Mouse (Mus musculus) limb, embryonic 14.5 days (tissue): ENCODE results near the gene Opn3. TPM values are rescaled to one million over a fixed set of nuclear protein-coding genes. Genes with fewer than 3 reads are reported as not detected.

Experiments used
- ATAC-seq: fragments of 200-750 bp; cut with Nextera tagmentation; 2 replicates; pipeline ENCODE4 v1.8.0; 2017; ENCODE audit warnings: low read depth, moderate number of reproducible peaks, moderate TSS enrichment; ENCODE audit not compliant: low FRiP score
- DNase-seq: peaks from one replicate; pipeline ENCODE4 v3.0.0-alpha.2; 2015; ENCODE audit warnings: low spot score
- H3K27ac ChIP-seq: fragments of 300-500 bp; sonication (generic); replicated peaks from 2 replicates; pipeline ENCODE4 v1.5.1; 2014; ENCODE audit warnings: low read depth, mild to moderate bottlenecking, low read length, moderate library complexity, mixed read lengths
- H3K27me3 ChIP-seq: fragments of 300-500 bp; sonication (generic); 2 replicates; pipeline ENCODE4 v1.6.1; 2014; ENCODE audit warnings: low read length, mixed read lengths; ENCODE audit not compliant: control insufficient read depth, insufficient read depth
- H3K36me3 ChIP-seq: fragments of 300-500 bp; sonication (generic); 2 replicates; pipeline ENCODE4 v1.6.1; 2014; ENCODE audit warnings: mild to moderate bottlenecking, low read length, moderate library complexity, mixed read lengths; ENCODE audit not compliant: control insufficient read depth, insufficient read depth
- H3K4me1 ChIP-seq: fragments of 300-500 bp; sonication (generic); 2 replicates; pipeline ENCODE4 v1.6.1; 2014; ENCODE audit warnings: antibody characterized with exemption, low read length, mixed read lengths; ENCODE audit not compliant: control insufficient read depth, insufficient read depth
- H3K4me2 ChIP-seq: fragments of 300-500 bp; sonication (generic); replicated peaks from 2 replicates; pipeline ENCODE4 v1.6.1; 2014; ENCODE audit warnings: low read depth, mild to moderate bottlenecking, low read length, moderate library complexity; ENCODE audit not compliant: severe bottlenecking
- H3K4me3 ChIP-seq: fragments of 300-500 bp; sonication (generic); replicated peaks from 2 replicates; pipeline ENCODE4 v1.5.1; 2014; ENCODE audit warnings: low read length
- H3K9ac ChIP-seq: fragments of 300-500 bp; sonication (generic); 2 replicates; pipeline ENCODE4 v1.6.1; 2014; ENCODE audit warnings: mild to moderate bottlenecking, low read depth, low read length, moderate library complexity; ENCODE audit not compliant: severe bottlenecking
- H3K9me3 ChIP-seq: fragments of 300-500 bp; sonication (generic); 2 replicates; pipeline ENCODE4 v1.6.1; 2016; ENCODE audit warnings: low read length; ENCODE audit not compliant: control insufficient read depth
- POLR2A ChIP-seq: fragments of 200-500 bp; IDR thresholded peaks from 2 replicates; pipeline ENCODE4 v1.8.0; 2012; ENCODE audit warnings: inconsistent platforms, mild to moderate bottlenecking, moderate library complexity, borderline replicate concordance; ENCODE audit not compliant: insufficient read depth, insufficient read length; ENCODE audit errors: extremely low read depth
- WGBS: fragments of 180-500 bp; shearing (Covaris S2); extraction: QIAGEN DNeasy Blood & Tissue Kit; methylation state at CpG from one replicate; pipeline ENCODE4 v1.1.7; 2014; 5-methylcytosine and 5-hydroxymethylcytosine counted together
- polyA plus RNA-seq, 2 experiments: library from polyadenylated mRNA; depleted of rRNA in 1 of 2; stranded (reverse) in 1 of 2; unstranded in 1 of 2; fragments of >200 nt; fragmentation: Nextera tagmentation in 1 of 2; extraction: Ambion mirVana in 1 of 2; gene quantifications; 2 replicates each; pipeline versions ENCODE4 v1.2.1 to v1.2.3; 2012 to 2014

Opn3 gene
- polyA plus RNA-seq, 2 experiments = 2.6 to 6.5 TPM

GRCm38 (mm10) chr1:175668666-175669405 lies 23.7 kb downstream of the Opn3 start:
- no peaks in the 10 kb centered on the region for H3K4me1 ChIP-seq
- no peaks in the 10 kb centered on the region for H3K36me3 ChIP-seq
- ATAC-seq (no peak), DNase-seq (peak; percentile 47)
- no peaks in the 10 kb centered on the region for H3K9me3 ChIP-seq
- no peak for TF ChIP-seq POLR2A
- H3K27ac ChIP-seq = no peak overlapping the region
- no peak overlapping the region for H3K9ac ChIP-seq
- WGBS = 74% methylated on average over 5 of the region's 5 CpGs
- H3K4me2 ChIP-seq = no peak overlapping the region
- H3K4me3 ChIP-seq = no peak overlapping the region
- H3K27me3 ChIP-seq = no peaks in the 10 kb centered on the region

- DNase-seq = no peak
- no peaks in the 10 kb centered on the region for H3K9me3 ChIP-seq
- no peaks in the 10 kb centered on the region for H3K27me3 ChIP-seq
- TF ChIP-seq POLR2A = no peak
- no peaks in the 10 kb centered on the region for H3K36me3 ChIP-seq
- no peak overlapping the region for H3K4me2 ChIP-seq
- H3K27ac ChIP-seq = no peak overlapping the region
- no peak overlapping the region for H3K9ac ChIP-seq
- 94% methylated on average over 4 of the region's 4 CpGs for WGBS
- no peak for ATAC-seq
- H3K4me1 ChIP-seq = no peaks in the 10 kb centered on the region
- H3K4me3 ChIP-seq = no peak overlapping the region
Observed at GRCm38 (mm10) chr1:175659900-175660299, 32.7 kb downstream of the Opn3 start.

GRCm38 (mm10) chr1:175648615-175649014 lies 44.0 kb downstream of the Opn3 start:
- Histone ChIP-seq H3K27ac (no peak overlapping the region), H3K27me3 (no peaks in the 10 kb centered on the region), H3K4me3 (no peak overlapping the region), H3K4me1 (no peaks in the 10 kb centered on the region), H3K9ac (no peak overlapping the region), H3K4me2 (no peak overlapping the region), H3K9me3 (no peaks in the 10 kb centered on the region), H3K36me3 (no peaks in the 10 kb centered on the region)
- WGBS = 91% methylated on average over 4 of the region's 4 CpGs
- TF ChIP-seq POLR2A = no peak
- ATAC-seq (no peak), DNase-seq (no peak)

GRCm38 (mm10) chr1:175646952-175647351 lies 45.6 kb downstream of the Opn3 start:
- H3K4me3 ChIP-seq = no peak overlapping the region
- no peak overlapping the region for H3K9ac ChIP-seq
- WGBS = 40% methylated on average over 9 of the region's 9 CpGs
- no peak for DNase-seq
- H3K36me3 ChIP-seq = no peaks in the 10 kb centered on the region
- H3K9me3 ChIP-seq = no peaks in the 10 kb centered on the region
- ATAC-seq = no peak
- no peak overlapping the region for H3K27ac ChIP-seq
- no peaks in the 10 kb centered on the region for H3K4me1 ChIP-seq
- no peak overlapping the region for H3K4me2 ChIP-seq
- no peak for TF ChIP-seq POLR2A
- H3K27me3 ChIP-seq = no peaks in the 10 kb centered on the region

GRCm38 (mm10) chr1:175643496-175644265 lies 48.9 kb downstream of the Opn3 start:
- 54% methylated on average over 5 of the region's 5 CpGs for WGBS
- H3K9ac ChIP-seq = no peak overlapping the region

More at GRCm38 (mm10) chr1:175643496-175644265, 48.9 kb downstream of the Opn3 start:
- ATAC-seq = no peak
- Histone ChIP-seq H3K4me1 (no peaks in the 10 kb centered on the region), H3K4me2 (no peak overlapping the region), H3K27ac (no peak overlapping the region), H3K27me3 (no peaks in the 10 kb centered on the region), H3K9me3 (no peaks in the 10 kb centered on the region), H3K4me3 (no peak overlapping the region), H3K36me3 (no peaks in the 10 kb centered on the region)
- no peak for DNase-seq
- no peak for TF ChIP-seq POLR2A
